Comparison of ENCODE assay signal across 8 mouse cellular contexts in genomic region chr11:113750571-113751483, GRCm38 (mm10). TPM values are rescaled to one million over a fixed set of nuclear protein-coding genes. Genes with fewer than 3 reads are reported as not detected.
A peak's percentile ranks its signal among the peaks of the same experiment; 100 is the strongest.
DNase-seq lines count a peak whose midpoint lies in the region; ATAC-seq and TF ChIP-seq lines count a peak whose summit lies in the region.

No protein-coding gene starts in this region.

- H3K27ac ChIP-seq in embryonic facial prominence, embryonic 11.5 days (replicated peaks; ENCODE audit: low read depth, low read length): peak overlapping the region; percentile 99
- H3K27ac ChIP-seq in limb, embryonic 13.5 days: peak overlapping the region; percentile 99
- peak overlapping the region; percentile 93 for H3K27ac ChIP-seq in midbrain, embryonic 14.5 days (replicated peaks; ENCODE audit: low read depth, low read length)
- H3K27ac ChIP-seq in spleen, adult 2 months (ENCODE audit: insufficient read depth, low read length): peak overlapping the region; percentile 56

- no peaks in the 10 kb centered on the region for H3K9me3 ChIP-seq in embryonic facial prominence, embryonic 11.5 days (replicated peaks; ENCODE audit: control insufficient read depth, low read length)
- no peaks in the 10 kb centered on the region for H3K9me3 ChIP-seq in limb, embryonic 13.5 days
- H3K9me3 ChIP-seq in midbrain, embryonic 14.5 days (ENCODE audit: control insufficient read depth, low read length): no peaks in the 10 kb centered on the region

- peaks cover 14% of the 10 kb centered on the region; the same call in 1 of the 2 replicates for H3K4me1 ChIP-seq in embryonic facial prominence, embryonic 11.5 days (ENCODE audit: control insufficient read depth, insufficient read depth, low read length)
- H3K4me1 ChIP-seq in limb, embryonic 13.5 days: peaks cover 57% of the 10 kb centered on the region
- peaks cover 34% of the 10 kb centered on the region for H3K4me1 ChIP-seq in midbrain, embryonic 14.5 days (ENCODE audit: control insufficient read depth, insufficient read depth, low read length)
- no peaks in the 10 kb centered on the region for H3K4me1 ChIP-seq in spleen, adult 2 months (ENCODE audit: control insufficient read depth, insufficient read depth, insufficient read length)

- no peaks in the 10 kb centered on the region for H3K36me3 ChIP-seq in embryonic facial prominence, embryonic 11.5 days (replicated peaks; ENCODE audit: control insufficient read depth, insufficient read depth, low read depth, low read length)
- peaks cover 12% of the 10 kb centered on the region; the same call in 1 of the 2 replicates for H3K36me3 ChIP-seq in limb, embryonic 13.5 days
- no peaks in the 10 kb centered on the region; the same call in 1 of the 2 replicates for H3K36me3 ChIP-seq in midbrain, embryonic 14.5 days (ENCODE audit: control insufficient read depth, insufficient read depth, low read length)
- H3K36me3 ChIP-seq in spleen, adult 2 months (ENCODE audit: control insufficient read depth, insufficient read depth, low read length): no peaks in the 10 kb centered on the region

- DNase-seq in A20 (ENCODE audit: low read depth, low spot score): peak; percentile 7
- peak; percentile 89 for DNase-seq in adrenal gland, postnatal 14 days
- DNase-seq in embryonic facial prominence, embryonic 11.5 days (ENCODE audit: low spot score): peak; percentile 93
- peak; percentile 79 to 86 for DNase-seq in heart, adult 18-20 months
- DNase-seq in kidney, adult 18-20 months: peak; percentile 85
- peak; percentile 82 for DNase-seq in midbrain, embryonic 14.5 days
- DNase-seq in spleen, adult 2 months (ENCODE audit: low read depth in 1 of 2, low spot score in 2 of 2): peak; percentile 19 to 66

- WGBS in embryonic facial prominence, embryonic 11.5 days: under 1% methylated on average over 67 of the region's 67 CpGs
- under 1% methylated on average over 65 of the region's 67 CpGs for WGBS in limb, embryonic 13.5 days
- WGBS in midbrain, embryonic 14.5 days: under 1% methylated on average over 67 of the region's 67 CpGs
- WGBS in spleen, adult 2 months: 2% methylated on average over 67 of the region's 67 CpGs

- TF ChIP-seq POLR2A in spleen, adult 2 months (IDR thresholded peaks at IDR 0.05; ENCODE audit: low read depth, low read length): no peak

- H3K4me2 ChIP-seq in embryonic facial prominence, embryonic 11.5 days (ENCODE audit: low read depth, low read length): peak overlapping the region; percentile 93
- peak overlapping the region; percentile 93 for H3K4me2 ChIP-seq in limb, embryonic 13.5 days (replicated peaks)
- H3K4me2 ChIP-seq in midbrain, embryonic 14.5 days (ENCODE audit: low read length): peak overlapping the region; percentile 80

- ATAC-seq in embryonic facial prominence, embryonic 11.5 days (replicated peaks; ENCODE audit: insufficient number of reproducible peaks, low FRiP score, low TSS enrichment, low read depth): peak; percentile 47
- ATAC-seq in limb, embryonic 13.5 days (ENCODE audit: low FRiP score, low read depth): peak; percentile 54
- peak; percentile 49; the same call in 1 of the 2 replicates for ATAC-seq in midbrain, embryonic 14.5 days (ENCODE audit: low FRiP score, low TSS enrichment)

- no peaks in the 10 kb centered on the region for H3K27me3 ChIP-seq in embryonic facial prominence, embryonic 11.5 days (ENCODE audit: control insufficient read depth, insufficient read depth, low read length)
- H3K27me3 ChIP-seq in limb, embryonic 13.5 days: no peaks in the 10 kb centered on the region
- no peaks in the 10 kb centered on the region for H3K27me3 ChIP-seq in midbrain, embryonic 14.5 days (ENCODE audit: control insufficient read depth, insufficient read depth, low read length)
- no peaks in the 10 kb centered on the region for H3K27me3 ChIP-seq in spleen, adult 2 months (ENCODE audit: control insufficient read depth, insufficient read depth, low read length)

- H3K9ac ChIP-seq in embryonic facial prominence, embryonic 11.5 days (replicated peaks; ENCODE audit: low read length): peak overlapping the region; percentile 97
- H3K9ac ChIP-seq in limb, embryonic 13.5 days: peak overlapping the region; percentile 94
- H3K9ac ChIP-seq in midbrain, embryonic 14.5 days (replicated peaks; ENCODE audit: low read length): peak overlapping the region; percentile 89

- peak; percentile 45; the same call in 1 of the 2 replicates for TF ChIP-seq CTCF in spleen, adult 2 months (IDR thresholded peaks at IDR 0.05; ENCODE audit: extremely low read depth, insufficient read depth, insufficient read length, insufficient replicate concordance)

- H3K4me3 ChIP-seq in embryonic facial prominence, embryonic 11.5 days (ENCODE audit: low read depth, low read length): peak overlapping the region; percentile 90
- peak overlapping the region; percentile 87 for H3K4me3 ChIP-seq in limb, embryonic 13.5 days
- peak overlapping the region; percentile 87 for H3K4me3 ChIP-seq in midbrain, embryonic 14.5 days (replicated peaks; ENCODE audit: low read depth, low read length)
- H3K4me3 ChIP-seq in spleen, adult 2 months (ENCODE audit: extremely low read depth, insufficient read depth, insufficient read length): peak overlapping the region; percentile 71

RNA-seq across cellular contexts. Expression of gene Cdc42ep4, which starts 0.9 kb away (rescaled TPM):
- total RNA-seq in adrenal gland, postnatal 14 days (2021): 76.8 and 82.7 TPM in 2 replicates
- 59.1 and 63.7 TPM in 2 replicates for polyA plus RNA-seq in embryonic facial prominence, embryonic 11.5 days (2014; fragmentation: Nextera tagmentation; extraction: Ambion mirVana)
- 10 to 100 TPM; 19.1 to 23.8 TPM for total RNA-seq in heart, adult 18-20 months (2021)
- polyA plus RNA-seq in limb, embryonic 13.5 days (2015; fragmentation: Nextera tagmentation; extraction: Ambion mirVana): 96.6 and 102 TPM in 2 replicates
- polyA plus RNA-seq in midbrain, embryonic 14.5 days (2014; fragmentation: Nextera tagmentation; extraction: Ambion mirVana): 45.4 and 49.5 TPM in 2 replicates
- polyA plus RNA-seq in spleen, adult 2 months (2012; rRNA removed): 20.2 and 20.9 TPM in 2 replicates

RNA-seq across cellular contexts. Expression of gene Cpsf4l, which starts 41.0 kb away (rescaled TPM):
- total RNA-seq in adrenal gland, postnatal 14 days (2021): 1.5 and 2.5 TPM in 2 replicates
- 0.31 TPM in 1 of 2 replicates, not detected in the other for polyA plus RNA-seq in embryonic facial prominence, embryonic 11.5 days (2014; fragmentation: Nextera tagmentation; extraction: Ambion mirVana)
- not detected for total RNA-seq in heart, adult 18-20 months (2021)
- polyA plus RNA-seq in limb, embryonic 13.5 days (2015; fragmentation: Nextera tagmentation; extraction: Ambion mirVana): 0.37 and 0.70 TPM in 2 replicates
- 0.26 and 0.47 TPM in 2 replicates for polyA plus RNA-seq in midbrain, embryonic 14.5 days (2014; fragmentation: Nextera tagmentation; extraction: Ambion mirVana)
- polyA plus RNA-seq in spleen, adult 2 months (2012; rRNA removed): not detected in 2 replicates

Comparison
In these comparisons a context has a peak if more than half of its experiments do, and no peak if none do; other contexts are left out.
1. Peak in every context shown above with its lines: DNase-seq, ATAC-seq, H3K4me3 ChIP-seq and H3K27ac ChIP-seq.
2. DNase-seq: peak in every context shown above with its lines; median percentile 93 in embryonic facial prominence, embryonic 11.5 days; 89 in adrenal gland, postnatal 14 days; 85 in kidney, adult 18-20 months; 82 in heart, adult 18-20 months; 82 in midbrain, embryonic 14.5 days; 42 in spleen, adult 2 months; 7 in A20.